9 mouse cellular contexts compared by ENCODE assay signal in genomic region chr11:69834001-69834549, GRCm38 (mm10). TPM values are rescaled to one million over a fixed set of nuclear protein-coding genes. Genes with fewer than 3 reads are reported as not detected.
A peak's percentile ranks its signal among the peaks of the same experiment; 100 is the strongest.
DNase-seq lines count a peak whose midpoint lies in the region; ATAC-seq and TF ChIP-seq lines count a peak whose summit lies in the region.
"Had no signal": no experiment of that assay in that cellular context is flagged by ENCODE, and none has a peak within 500 bp of the region (broad histone marks: within the 10 kb centered on the region; RNA-seq: fewer than 3 reads in every experiment).

No protein-coding gene starts in this region.

- H3K4me3 ChIP-seq in ES-E14 (ENCODE audit: insufficient read depth in 1 of 2, low read depth in 1 of 2, low read length in 2 of 2, poor library complexity in 1 of 2, severe bottlenecking in 1 of 2), result peak overlapping the region; percentile 70 to 76
- peak overlapping the region; percentile 73 for H3K4me3 ChIP-seq in embryonic facial prominence, embryonic 14.5 days (ENCODE audit: low read depth, low read length)
- peak overlapping the region; percentile 38 for H3K4me3 ChIP-seq in intestine, postnatal 0 days (ENCODE audit: low read depth, low read length)

- no peaks in the 10 kb centered on the region for H3K9me3 ChIP-seq in ES-E14 (ENCODE audit: control insufficient read depth, insufficient read depth, low read depth, low read length)
- no peaks in the 10 kb centered on the region for H3K9me3 ChIP-seq in embryonic facial prominence, embryonic 14.5 days (ENCODE audit: control insufficient read depth, low read length)
- no peaks in the 10 kb centered on the region for H3K9me3 ChIP-seq in intestine, postnatal 0 days (ENCODE audit: control insufficient read depth)

- peaks cover 0 to 5% of the 10 kb centered on the region in 2 experiments; a peak in 3 of 4 replicates for H3K4me1 ChIP-seq in ES-E14 (ENCODE audit: control insufficient read depth in 2 of 2, insufficient read depth in 2 of 2, low read length in 2 of 2, poor library complexity in 1 of 2)
- H3K4me1 ChIP-seq in embryonic facial prominence, embryonic 14.5 days (ENCODE audit: control insufficient read depth, insufficient read depth, low read length), result peaks cover 25% of the 10 kb centered on the region
- H3K4me1 ChIP-seq in intestine, postnatal 0 days (replicated peaks; ENCODE audit: control insufficient read depth, insufficient read depth, low read length), result no peaks in the 10 kb centered on the region

- no peaks in the 10 kb centered on the region for H3K36me3 ChIP-seq in ES-E14 (ENCODE audit: control insufficient read depth, insufficient read depth, low read length, poor library complexity, severe bottlenecking)
- peaks cover 42% of the 10 kb centered on the region for H3K36me3 ChIP-seq in embryonic facial prominence, embryonic 14.5 days (ENCODE audit: control insufficient read depth, insufficient read depth, low read length)
- H3K36me3 ChIP-seq in intestine, postnatal 0 days (ENCODE audit: control insufficient read depth, insufficient read depth), result no peaks in the 10 kb centered on the region

- H3K27me3 ChIP-seq in embryonic facial prominence, embryonic 14.5 days (replicated peaks; ENCODE audit: control insufficient read depth, insufficient read depth, low read length), result no peaks in the 10 kb centered on the region
- peaks cover 15% of the 10 kb centered on the region; the same call in 1 of the 2 replicates for H3K27me3 ChIP-seq in intestine, postnatal 0 days (replicated peaks; ENCODE audit: control insufficient read depth, insufficient read depth, low read length)

- no peak for ATAC-seq in embryonic facial prominence, embryonic 14.5 days (ENCODE audit: low read depth)
- no peak for ATAC-seq in intestine, postnatal 0 days

- in situ Hi-C loops in ES-E14 (cut with MboI; ENCODE audit: low sequenced_read_pairs in 2 of 2, unreplicated experiment in 2 of 2), result no loop called here

- peak; percentile 21 for TF ChIP-seq CTCF in intestine, postnatal 0 days (IDR thresholded peaks at IDR 0.05; ENCODE audit: low read depth)

- peak overlapping the region; percentile 55 for H3K9ac ChIP-seq in ES-E14 (ENCODE audit: insufficient read depth, low read depth, low read length, poor library complexity, severe bottlenecking)
- peak overlapping the region; percentile 72 for H3K9ac ChIP-seq in embryonic facial prominence, embryonic 14.5 days (ENCODE audit: low read depth, low read length)
- H3K9ac ChIP-seq in intestine, postnatal 0 days (ENCODE audit: low read depth, low read length), result peak overlapping the region; percentile 50

- peak overlapping the region; percentile 95 for H3K4me2 ChIP-seq in embryonic facial prominence, embryonic 14.5 days (ENCODE audit: low read depth, low read length)
- peak overlapping the region; percentile 72 for H3K4me2 ChIP-seq in intestine, postnatal 0 days (replicated peaks; ENCODE audit: low read depth)

- 15% methylated on average over 14 of the region's 48 CpGs for WGBS in embryonic facial prominence, embryonic 14.5 days
- 12% methylated on average over 42 of the region's 48 CpGs for WGBS in intestine, postnatal 0 days

- DNase-seq in gastrocnemius, postnatal 10 days, result peak; percentile 36
- no peak for DNase-seq in gastrocnemius, adult 8-10 months (ENCODE audit: low spot score in 2 of 2)
- DNase-seq in ES-E14 (ENCODE audit: low read depth, low spot score), result no peak
- no peak for DNase-seq in embryonic facial prominence, embryonic 14.5 days (ENCODE audit: low spot score)
- peak; percentile 29 for DNase-seq in lung, postnatal 25 days (ENCODE audit: low spot score)
- DNase-seq in spleen, postnatal 10 days (ENCODE audit: low spot score in 2 of 2), result peak; percentile 66 to 74
- DNase-seq in layer of hippocampus, adult 18-20 months (ENCODE audit: low spot score in 2 of 2), result no peak

- H3K27ac ChIP-seq in ES-E14 (ENCODE audit: insufficient read depth, low read depth, low read length, poor library complexity, severe bottlenecking), result no peak overlapping the region
- H3K27ac ChIP-seq in embryonic facial prominence, embryonic 14.5 days (replicated peaks; ENCODE audit: low read depth, low read length), result 0 out of 2 replicates have a peak overlapping the region, but pooled peaks have one; percentile 36
- no peak overlapping the region for H3K27ac ChIP-seq in intestine, postnatal 0 days (ENCODE audit: low read depth, low read length)
- H3K27ac ChIP-seq: macrophage had no signal

TF ChIP-seq in ES-E14, 5 proteins besides CTCF, POLR2A, EP300 and RAD21:
- TF ChIP-seq ZNF384 (IDR thresholded peaks at IDR 0.05; ENCODE audit: low read depth, low read length) (no peak), ZC3H11A (IDR thresholded peaks at IDR 0.05; ENCODE audit: borderline replicate concordance, low read depth, low read length) (no peak)

RNA-seq across cellular contexts. Expression of gene Nlgn2, which starts 3.5 kb away (rescaled TPM):
- total RNA-seq in gastrocnemius, postnatal 10 days (2021), result 10 to 100 TPM; 10.3 to 15.9 TPM
- 1 to 10 TPM; 1.3 to 2.4 (median 1.7) TPM for total RNA-seq in gastrocnemius, adult 8-10 months (2022)
- 8.9 and 9.5 TPM in 2 replicates for total RNA-seq in ES-E14 (2012; rRNA removed)
- 8.3 and 10.6 TPM in 2 replicates for polyA plus RNA-seq in embryonic facial prominence, embryonic 14.5 days (2014; fragmentation: Nextera tagmentation; extraction: Ambion mirVana)
- 1.8 and 2.2 TPM in 2 replicates for polyA plus RNA-seq in intestine, postnatal 0 days (2015; fragmentation: Nextera tagmentation; extraction: Ambion mirVana)
- 100 to 1,000 TPM; 191 to 196 TPM for total RNA-seq in layer of hippocampus, adult 18-20 months (2021)

RNA-seq across cellular contexts. Expression of gene Tmem256, which starts 4.2 kb away (rescaled TPM):
- total RNA-seq in gastrocnemius, postnatal 10 days (2021), result 100 to 1,000 TPM; 121 to 122 TPM
- 100 to 1,000 TPM; 143 to 214 (median 181) TPM for total RNA-seq in gastrocnemius, adult 8-10 months (2022)
- 88.9 and 90.7 TPM in 2 replicates for total RNA-seq in ES-E14 (2012; rRNA removed)
- 379 and 388 TPM in 2 replicates for polyA plus RNA-seq in embryonic facial prominence, embryonic 14.5 days (2014; fragmentation: Nextera tagmentation; extraction: Ambion mirVana)
- 584 and 590 TPM in 2 replicates for polyA plus RNA-seq in intestine, postnatal 0 days (2015; fragmentation: Nextera tagmentation; extraction: Ambion mirVana)
- 100 to 1,000 TPM; 110 to 117 TPM for total RNA-seq in layer of hippocampus, adult 18-20 months (2021)

RNA-seq across cellular contexts. Expression of gene Spem1, which starts 12.1 kb away (rescaled TPM):
- not detected for total RNA-seq in gastrocnemius, postnatal 10 days (2021)
- total RNA-seq in gastrocnemius, adult 8-10 months (2022), result not detected
- total RNA-seq in ES-E14 (2012; rRNA removed), result 0.27 TPM in 1 of 2 replicates, not detected in the other
- 0.26 TPM in 1 of 2 replicates, not detected in the other for polyA plus RNA-seq in embryonic facial prominence, embryonic 14.5 days (2014; fragmentation: Nextera tagmentation; extraction: Ambion mirVana)
- polyA plus RNA-seq in intestine, postnatal 0 days (2015; fragmentation: Nextera tagmentation; extraction: Ambion mirVana), result not detected in 2 replicates
- total RNA-seq in layer of hippocampus, adult 18-20 months (2021), result under 1 TPM in 1 of 2 experiments, not detected in 1; 0.62 TPM
- polyA plus RNA-seq: macrophage had no signal

RNA-seq across cellular contexts. Expression of gene Plscr3, which starts 12.1 kb away (rescaled TPM):
- total RNA-seq in gastrocnemius, postnatal 10 days (2021), result 10 to 100 TPM; 25.4 to 27.9 TPM
- 10 to 100 TPM in 2 of 4 experiments, 1 to 10 TPM in 2; 8.7 to 10.6 (median 9.4) TPM for total RNA-seq in gastrocnemius, adult 8-10 months (2022)
- 7.0 and 7.2 TPM in 2 replicates for total RNA-seq in ES-E14 (2012; rRNA removed)
- polyA plus RNA-seq in embryonic facial prominence, embryonic 14.5 days (2014; fragmentation: Nextera tagmentation; extraction: Ambion mirVana), result 102 and 121 TPM in 2 replicates
- 42.0 and 44.8 TPM in 2 replicates for polyA plus RNA-seq in intestine, postnatal 0 days (2015; fragmentation: Nextera tagmentation; extraction: Ambion mirVana)
- 10 to 100 TPM; 15.9 to 16.1 TPM for total RNA-seq in layer of hippocampus, adult 18-20 months (2021)

RNA-seq across cellular contexts. Expression of gene Spem2, which starts 15.8 kb away (rescaled TPM):
- total RNA-seq in gastrocnemius, postnatal 10 days (2021), result not detected
- not detected for total RNA-seq in gastrocnemius, adult 8-10 months (2022)
- total RNA-seq in ES-E14 (2012; rRNA removed), result not detected in 2 replicates
- polyA plus RNA-seq in embryonic facial prominence, embryonic 14.5 days (2014; fragmentation: Nextera tagmentation; extraction: Ambion mirVana), result not detected in 2 replicates
- polyA plus RNA-seq in intestine, postnatal 0 days (2015; fragmentation: Nextera tagmentation; extraction: Ambion mirVana), result 0.07 TPM in 1 of 2 replicates, not detected in the other
- total RNA-seq in layer of hippocampus, adult 18-20 months (2021), result not detected
- polyA plus RNA-seq: macrophage had no signal

Comparison
In these comparisons a context has a peak if more than half of its experiments do, and no peak if none do; other contexts are left out.
1. DNase-seq: peak in gastrocnemius, postnatal 10 days (single experiment), lung, postnatal 25 days (single experiment) and spleen, postnatal 10 days (2 of 2); none in gastrocnemius, adult 8-10 months (0 of 2), ES-E14 (single experiment), embryonic facial prominence, embryonic 14.5 days (single experiment) and layer of hippocampus, adult 18-20 months (0 of 2).
2. RNA of gene Nlgn2, which starts 3.5 kb away (total RNA-seq): 191 to 196 TPM in layer of hippocampus, adult 18-20 months; 10.3 to 15.9 TPM in gastrocnemius, postnatal 10 days, 8.9 to 9.5 TPM in ES-E14 and 1.3 to 2.4 TPM in gastrocnemius, adult 8-10 months; every median in the first group is over 10 times any median in the second.
3. Peak in every context shown above with its lines, with median percentiles within 50 percentile points of each other: H3K4me3 ChIP-seq and H3K9ac ChIP-seq.